Mouse (Mus musculus) megakaryocyte-erythroid progenitor cell, adult 5-6 weeks (primary cell): ENCODE measurements around the gene Rpia. TPM values are rescaled to one million over a fixed set of nuclear protein-coding genes. Genes with fewer than 3 reads are reported as not detected.

Experiments
- ATAC-seq: replicated peaks from 2 replicates; pipeline ENCODE4 v1.8.0; 2016; ENCODE audit warnings: mild to moderate bottlenecking, inconsistent platforms; ENCODE audit not compliant: severe bottlenecking, poor library complexity, low FRiP score, low TSS enrichment
- total RNA-seq, 2 experiments: library from RNA; stranded (forward) in 1 of 2; stranded (reverse) in 1 of 2; fragments of 200-1000, 215-1000 nt in 1 of 2; fragments of >200 nt in 1 of 2; fragmentation: Nextera tagmentation in 1 of 2; gene quantifications; 2 replicates each; pipeline ENCODE4 v1.2.3; 2014 to 2017

Gene Rpia
- total RNA-seq, 2 experiments from 2014 or later, result 127 to 276 TPM

DNA sequence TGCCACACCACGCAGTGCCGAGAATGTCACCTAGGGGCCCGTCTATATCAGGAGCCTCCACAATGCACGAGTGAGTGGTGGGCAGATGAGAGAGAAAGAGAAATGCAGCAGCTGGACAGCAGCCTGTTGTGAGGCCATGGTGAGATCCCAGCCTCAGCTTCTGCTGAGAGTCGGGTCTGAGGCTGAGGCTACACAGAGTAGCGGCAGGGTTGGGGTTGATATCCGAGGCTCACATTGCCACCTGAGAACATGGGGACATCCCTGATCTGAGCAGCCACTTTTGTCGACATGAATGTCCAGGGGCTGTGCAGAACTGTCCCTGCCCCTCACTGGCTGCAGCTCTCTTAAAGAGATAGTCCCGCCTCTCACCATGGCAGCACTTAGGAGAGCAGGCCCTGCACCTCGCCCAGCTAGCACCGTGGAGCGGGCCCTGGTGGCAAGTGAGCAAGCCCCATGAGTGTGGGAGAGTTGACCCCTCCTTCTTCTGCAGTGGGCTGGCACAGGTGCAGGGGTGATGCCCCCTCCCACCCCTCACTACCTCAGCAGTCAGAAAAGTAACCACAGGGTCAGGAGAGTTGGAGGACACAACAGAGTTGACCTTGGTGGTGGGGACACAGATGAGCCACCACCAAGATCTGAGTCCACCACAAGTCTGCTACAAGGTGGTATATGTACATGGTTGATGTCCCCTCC is 75.2 kb downstream of the Rpia start:
- ATAC-seq, result no peak

Other genes with a start within 250 kb of the Rpia start
- 11.2 and 13.5 TPM in 2 replicates for gene Eif2ak3, start 52.3 kb upstream of the Rpia start, total RNA-seq (2014; fragmentation: Nextera tagmentation)
- 11.2 and 11.6 TPM in 2 replicates for gene Eif2ak3, start 52.3 kb upstream of the Rpia start, total RNA-seq (2017)
- not detected in 2 replicates for gene Tex37, start 126.7 kb upstream of the Rpia start, total RNA-seq (2014; fragmentation: Nextera tagmentation)
- not detected in 2 replicates for gene Tex37, start 126.7 kb upstream of the Rpia start, total RNA-seq (2017)
- gene Foxi3, start 164.3 kb upstream of the Rpia start, total RNA-seq (2014; fragmentation: Nextera tagmentation), result not detected in 2 replicates
- gene Foxi3, start 164.3 kb upstream of the Rpia start, total RNA-seq (2017), result not detected in 2 replicates